Mouse (Mus musculus): ENCODE data around the gene Pygo1. TPM values are rescaled to one million over a fixed set of nuclear protein-coding genes. Genes with fewer than 3 reads are reported as not detected.
A peak's percentile ranks its signal among the peaks of the same experiment; 100 is the strongest.

Gene Pygo1
- polyA plus RNA-seq, 1 experiment = 2.0 TPM

DNA sequence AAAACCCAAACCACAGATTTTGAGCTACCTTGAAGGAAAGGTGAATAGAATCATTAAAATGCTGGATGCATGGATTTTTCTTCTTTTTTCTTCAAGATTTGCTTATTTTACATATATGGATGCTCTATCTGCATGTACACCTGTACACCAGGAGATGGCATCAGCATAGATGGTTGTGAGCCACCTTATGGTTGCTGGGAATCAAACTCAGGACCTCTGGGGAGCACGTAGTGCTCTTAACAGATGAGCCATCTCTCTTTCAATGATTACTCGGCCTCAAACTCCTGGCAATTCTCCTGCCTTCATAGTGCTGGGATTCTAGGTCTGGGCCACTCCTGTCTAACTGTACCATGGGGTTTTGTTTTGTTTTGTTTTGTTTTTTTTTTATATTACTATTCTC, 57.6 kb downstream of the Pygo1 start:
- TF ChIP-seq CTCF (IDR thresholded peaks at IDR 0.05; ENCODE audit: insufficient read depth, low read length) (no peak), POLR2A (IDR thresholded peaks at IDR 0.05; ENCODE audit: borderline replicate concordance, extremely low read depth, low read depth, low read length) (no peak)
- H3K4me3 ChIP-seq (replicated peaks; ENCODE audit: extremely low read depth, low read depth, low read length) = no peak overlapping the region
- DNase-seq = no peak
- WGBS = 59% methylated on average over 2 of the region's 2 CpGs
- H3K4me1 ChIP-seq (ENCODE audit: control insufficient read depth, insufficient read depth, low read length) = peaks cover 7% of the 10 kb centered on the region

DNA sequence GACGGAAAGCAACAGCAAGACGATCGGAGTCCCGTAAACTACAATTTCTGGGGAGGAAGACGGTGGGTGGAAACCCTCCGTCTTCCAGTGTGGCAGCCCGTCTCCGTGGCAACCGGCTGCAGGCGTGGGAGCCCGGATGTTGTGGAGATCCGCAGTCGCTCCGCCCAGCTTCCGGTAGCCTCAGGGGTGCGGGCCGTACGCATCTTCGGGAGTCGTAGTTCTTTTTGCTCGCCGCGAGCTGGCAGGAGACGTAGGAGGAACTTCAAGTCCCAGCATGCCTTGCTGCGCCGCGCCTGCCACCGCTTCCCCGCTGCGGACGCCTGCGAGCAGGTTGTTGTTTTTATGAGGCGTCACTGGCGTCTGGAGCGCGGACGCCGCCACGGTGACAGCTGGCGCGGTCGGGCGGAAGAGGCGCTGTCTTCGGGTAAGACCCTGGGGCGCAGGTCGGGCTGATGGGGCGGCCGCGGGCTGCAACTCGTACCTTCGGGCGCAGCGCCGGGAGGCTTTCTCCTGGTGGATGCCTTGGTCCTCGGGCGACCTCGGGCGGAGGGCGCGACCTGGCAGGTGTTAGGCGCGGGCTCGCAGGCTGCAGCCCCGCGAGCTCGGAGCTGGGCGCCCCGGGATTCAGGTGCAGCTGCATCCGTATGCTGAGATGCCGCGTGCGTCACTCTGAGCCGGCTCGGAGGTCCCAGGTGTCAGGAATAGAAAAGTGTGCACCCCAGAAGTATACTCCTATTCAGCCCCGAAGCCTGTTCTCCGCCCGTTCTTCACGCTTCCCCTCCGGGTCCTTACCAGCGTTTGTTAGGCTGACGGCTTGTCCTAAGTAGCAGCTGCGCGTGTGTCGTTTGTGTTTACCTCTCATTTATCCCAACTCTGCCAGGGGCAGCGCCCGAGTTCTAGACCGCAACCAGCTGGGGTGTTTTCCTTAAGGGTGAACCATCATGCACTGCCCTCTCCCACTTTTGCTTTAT, 60.1 kb downstream of the Pygo1 start, which contains the start of the genes Ccpg1os and Ccpg1:
Ccpg1os (minus strand) TSS at position 133 of the 971 bp plus-strand sequence.
Ccpg1 (plus strand) TSS at position 180 of the 971 bp plus-strand sequence.
- H3K4me3 ChIP-seq (replicated peaks; ENCODE audit: extremely low read depth, low read depth, low read length) = peak within 1 kb of the TSS; percentile 81
- DNase-seq = peak; percentile 91
- peaks cover 9% of the 10 kb centered on the region for H3K4me1 ChIP-seq (ENCODE audit: control insufficient read depth, insufficient read depth, low read length)
- TF ChIP-seq CTCF (IDR thresholded peaks at IDR 0.05; ENCODE audit: insufficient read depth, low read length) = no peak
- TF ChIP-seq POLR2A (IDR thresholded peaks at IDR 0.05; ENCODE audit: borderline replicate concordance, extremely low read depth, low read depth, low read length) = peak; percentile 79
- WGBS = under 1% methylated on average over 88 of the region's 88 CpGs

DNA sequence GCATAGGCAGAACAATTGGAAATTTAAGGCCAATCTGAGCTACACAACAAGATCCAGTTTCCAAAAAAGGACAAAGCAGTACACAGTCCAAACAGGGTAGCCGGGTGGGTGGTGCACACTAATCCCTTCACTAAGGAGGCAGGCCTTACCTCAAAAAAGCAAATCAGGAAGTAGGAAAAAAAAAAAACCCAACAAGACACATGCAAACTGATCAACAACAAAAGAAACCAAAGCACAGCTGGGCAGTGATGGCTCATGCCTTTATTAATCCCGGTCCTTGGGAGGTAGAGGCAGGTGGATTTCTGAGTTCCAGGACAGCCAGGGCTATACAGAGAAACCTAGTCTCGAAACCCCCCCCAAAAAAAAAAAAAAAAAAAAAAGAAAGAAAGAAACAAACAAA, 62.3 kb downstream of the Pygo1 start:
- no peak for DNase-seq
- no peak for TF ChIP-seq POLR2A (IDR thresholded peaks at IDR 0.05; ENCODE audit: borderline replicate concordance, extremely low read depth, low read depth, low read length)
- TF ChIP-seq CTCF (IDR thresholded peaks at IDR 0.05; ENCODE audit: insufficient read depth, low read length) = no peak
- Histone ChIP-seq H3K4me3 (replicated peaks; ENCODE audit: extremely low read depth, low read depth, low read length) (no peak overlapping the region), H3K4me1 (ENCODE audit: control insufficient read depth, insufficient read depth, low read length) (peaks cover 9% of the 10 kb centered on the region)
- WGBS = 52% methylated on average over 3 of the region's 3 CpGs

DNA sequence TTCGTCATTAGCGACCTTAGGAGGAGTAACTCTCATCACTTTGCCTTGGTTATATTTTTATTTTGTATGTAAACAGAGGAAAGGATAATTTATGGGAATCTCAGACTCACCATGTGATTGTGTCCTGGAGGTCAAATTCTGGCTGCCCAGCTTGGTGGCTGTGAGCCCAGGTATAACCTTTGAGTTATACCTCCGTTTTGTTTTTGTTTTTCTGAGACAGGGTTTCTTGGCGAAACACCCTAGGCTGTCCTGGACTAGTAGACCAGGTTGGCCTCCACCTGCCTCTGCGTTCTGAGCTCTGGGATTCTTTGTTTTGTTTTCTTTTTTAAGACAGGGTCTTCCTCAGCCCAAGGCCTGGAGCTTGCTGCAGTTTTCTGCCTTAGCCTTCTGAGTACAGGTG, 63.3 kb downstream of the Pygo1 start:
- WGBS = 80% methylated on average over 5 of the region's 5 CpGs
- DNase-seq = no peak
- Histone ChIP-seq H3K4me1 (ENCODE audit: control insufficient read depth, insufficient read depth, low read length) (peaks cover 9% of the 10 kb centered on the region), H3K4me3 (replicated peaks; ENCODE audit: extremely low read depth, low read depth, low read length) (no peak overlapping the region)
- no peak for TF ChIP-seq CTCF (IDR thresholded peaks at IDR 0.05; ENCODE audit: insufficient read depth, low read length)

DNA sequence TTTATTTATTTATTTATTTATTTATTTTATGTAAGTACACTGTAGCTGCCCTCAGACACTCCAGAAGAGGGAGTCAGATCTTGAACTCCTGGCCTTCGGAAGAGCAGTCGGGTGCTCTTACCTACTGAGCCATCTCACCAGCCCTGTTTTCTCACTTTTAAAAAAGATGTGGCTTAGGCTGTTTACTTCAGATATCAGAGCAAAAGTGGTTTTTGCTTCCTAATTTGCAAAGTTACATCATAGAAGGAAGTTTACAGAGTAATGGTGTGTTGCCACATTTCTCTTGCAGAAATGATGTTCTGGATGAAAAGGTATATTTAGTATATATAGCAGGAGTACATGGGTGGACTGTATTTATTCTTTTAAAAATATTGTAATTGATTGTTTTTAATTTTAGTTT, 66.0 kb downstream of the Pygo1 start:
- TF ChIP-seq CTCF (IDR thresholded peaks at IDR 0.05; ENCODE audit: insufficient read depth, low read length) (no peak), POLR2A (IDR thresholded peaks at IDR 0.05; ENCODE audit: borderline replicate concordance, extremely low read depth, low read depth, low read length) (no peak)
- H3K4me3 ChIP-seq (replicated peaks; ENCODE audit: extremely low read depth, low read depth, low read length) = no peak overlapping the region
- peaks cover 6% of the 10 kb centered on the region for H3K4me1 ChIP-seq (ENCODE audit: control insufficient read depth, insufficient read depth, low read length)
- DNase-seq = no peak
- WGBS = 91% methylated on average over 2 of the region's 2 CpGs

DNA sequence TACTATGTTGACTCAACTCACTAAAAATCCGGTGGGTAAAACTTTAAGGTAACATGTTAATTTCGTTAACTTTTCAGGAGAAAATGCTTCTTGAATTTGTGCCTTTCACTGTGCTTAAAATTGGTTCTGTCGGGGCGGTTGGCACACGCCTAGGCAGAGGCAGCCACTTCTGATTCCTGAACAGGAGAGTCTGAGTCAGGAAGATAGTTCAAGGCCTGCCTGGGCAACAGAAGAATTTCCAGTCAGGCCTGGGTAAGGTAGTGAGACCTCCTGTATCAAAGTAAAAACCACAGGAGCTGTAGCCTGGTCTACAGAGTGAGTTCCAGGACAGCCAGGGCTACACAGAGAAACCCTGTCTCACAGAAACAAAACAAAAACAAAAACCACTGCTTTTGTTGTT, 67.1 kb downstream of the Pygo1 start:
- Histone ChIP-seq H3K4me1 (ENCODE audit: control insufficient read depth, insufficient read depth, low read length) (peaks cover 2% of the 10 kb centered on the region; the same call in 1 of the 2 replicates), H3K4me3 (replicated peaks; ENCODE audit: extremely low read depth, low read depth, low read length) (no peak overlapping the region)
- 85% methylated on average over 5 of the region's 5 CpGs for WGBS
- DNase-seq = no peak
- no peak for TF ChIP-seq CTCF (IDR thresholded peaks at IDR 0.05; ENCODE audit: insufficient read depth, low read length)
- no peak for TF ChIP-seq POLR2A (IDR thresholded peaks at IDR 0.05; ENCODE audit: borderline replicate concordance, extremely low read depth, low read depth, low read length)

DNA sequence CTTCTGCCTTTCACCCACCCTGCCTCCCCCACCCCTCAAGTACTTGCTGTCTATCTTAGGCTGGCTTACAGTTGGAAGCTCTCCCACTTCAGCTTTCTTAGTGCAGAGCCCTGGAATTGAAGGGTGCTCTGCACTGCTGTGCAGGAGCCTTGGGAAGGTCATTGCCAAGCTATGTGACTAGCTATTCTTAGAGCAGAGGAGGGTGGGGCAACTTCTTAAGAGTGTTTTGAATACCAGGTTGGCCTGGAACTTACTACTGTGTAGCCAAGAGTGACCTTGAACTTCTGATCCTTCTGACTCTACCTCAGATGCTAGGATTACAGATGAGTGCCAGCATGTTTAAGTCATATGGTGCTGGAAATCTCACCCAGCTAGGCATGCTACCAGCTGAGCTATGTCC, 70.7 kb downstream of the Pygo1 start:
- no peak for DNase-seq
- Histone ChIP-seq H3K4me3 (replicated peaks; ENCODE audit: extremely low read depth, low read depth, low read length) (no peak overlapping the region), H3K4me1 (ENCODE audit: control insufficient read depth, insufficient read depth, low read length) (no peaks in the 10 kb centered on the region)
- TF ChIP-seq CTCF (IDR thresholded peaks at IDR 0.05; ENCODE audit: insufficient read depth, low read length) = no peak
- no peak for TF ChIP-seq POLR2A (IDR thresholded peaks at IDR 0.05; ENCODE audit: borderline replicate concordance, extremely low read depth, low read depth, low read length)

DNA sequence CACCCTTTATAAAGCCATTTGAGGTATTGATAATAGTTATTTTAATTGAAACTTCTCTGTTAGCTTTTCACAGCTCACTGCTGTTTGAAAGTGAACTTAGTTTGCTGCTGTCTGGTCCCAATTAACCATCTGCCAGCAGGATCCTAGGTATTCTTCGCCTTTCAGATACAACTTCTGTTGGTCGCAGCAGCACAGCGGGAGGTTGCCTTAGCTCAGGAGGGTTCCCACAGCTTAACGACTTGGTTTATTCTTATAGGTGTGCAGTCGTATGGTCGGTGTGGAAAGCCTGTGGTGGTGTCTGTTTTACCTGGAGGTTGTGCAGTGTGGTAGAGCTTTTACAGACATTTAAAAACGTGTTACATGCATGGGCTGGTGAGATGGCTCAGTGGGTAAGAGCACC, 71.4 kb downstream of the Pygo1 start:
- TF ChIP-seq CTCF (IDR thresholded peaks at IDR 0.05; ENCODE audit: insufficient read depth, low read length) (no peak), POLR2A (IDR thresholded peaks at IDR 0.05; ENCODE audit: borderline replicate concordance, extremely low read depth, low read depth, low read length) (no peak)
- WGBS = 70% methylated on average over 7 of the region's 7 CpGs
- H3K4me3 ChIP-seq (replicated peaks; ENCODE audit: extremely low read depth, low read depth, low read length) = no peak overlapping the region
- DNase-seq = no peak
- H3K4me1 ChIP-seq (ENCODE audit: control insufficient read depth, insufficient read depth, low read length) = no peaks in the 10 kb centered on the region

DNA sequence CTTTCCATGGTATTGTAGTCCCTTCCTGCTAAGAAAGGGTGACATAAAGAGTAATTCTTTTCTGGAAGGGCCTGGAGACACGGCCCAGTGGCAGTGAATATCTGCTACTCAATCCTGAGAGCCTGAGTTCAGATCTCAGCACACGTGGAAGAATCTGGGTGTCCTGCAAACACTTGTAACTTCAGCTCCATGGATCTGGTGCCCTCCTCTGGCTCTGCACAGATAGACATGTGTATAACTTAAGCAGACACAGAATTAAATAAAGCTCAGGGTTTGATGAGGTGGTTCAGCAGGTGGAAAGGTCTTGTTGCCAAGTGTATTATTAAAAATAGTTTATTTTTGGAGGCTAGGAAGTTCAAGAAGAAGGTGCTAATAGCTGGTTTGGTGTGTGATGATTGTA, 75.0 kb downstream of the Pygo1 start:
- 65% methylated on average over 2 of the region's 2 CpGs for WGBS
- H3K4me3 ChIP-seq (replicated peaks; ENCODE audit: extremely low read depth, low read depth, low read length) = no peak overlapping the region
- DNase-seq = no peak
- TF ChIP-seq POLR2A (IDR thresholded peaks at IDR 0.05; ENCODE audit: borderline replicate concordance, extremely low read depth, low read depth, low read length) (no peak), CTCF (IDR thresholded peaks at IDR 0.05; ENCODE audit: insufficient read depth, low read length) (no peak)
- 0 out of 2 replicates have a peak, but pooled peaks cover 2% of the 10 kb centered on the region for H3K4me1 ChIP-seq (ENCODE audit: control insufficient read depth, insufficient read depth, low read length)

All from lung, adult 2 months (tissue).